Mouse (Mus musculus): ENCODE measurements at regions not wholly inside any gene's neighbourhood (a gene's known extent, or its start where the extent isn't known, plus 50 kb on each side); places are given as distances from the start of the nearest gene placed in this dataset.
A peak's percentile ranks its signal among the peaks of the same experiment; 100 is the strongest.
"Not testable (repeated sequence)": the region's sequence is repeated elsewhere in the genome, so short reads cannot be mapped to it uniquely, and the experiment has no call there.

DNA sequence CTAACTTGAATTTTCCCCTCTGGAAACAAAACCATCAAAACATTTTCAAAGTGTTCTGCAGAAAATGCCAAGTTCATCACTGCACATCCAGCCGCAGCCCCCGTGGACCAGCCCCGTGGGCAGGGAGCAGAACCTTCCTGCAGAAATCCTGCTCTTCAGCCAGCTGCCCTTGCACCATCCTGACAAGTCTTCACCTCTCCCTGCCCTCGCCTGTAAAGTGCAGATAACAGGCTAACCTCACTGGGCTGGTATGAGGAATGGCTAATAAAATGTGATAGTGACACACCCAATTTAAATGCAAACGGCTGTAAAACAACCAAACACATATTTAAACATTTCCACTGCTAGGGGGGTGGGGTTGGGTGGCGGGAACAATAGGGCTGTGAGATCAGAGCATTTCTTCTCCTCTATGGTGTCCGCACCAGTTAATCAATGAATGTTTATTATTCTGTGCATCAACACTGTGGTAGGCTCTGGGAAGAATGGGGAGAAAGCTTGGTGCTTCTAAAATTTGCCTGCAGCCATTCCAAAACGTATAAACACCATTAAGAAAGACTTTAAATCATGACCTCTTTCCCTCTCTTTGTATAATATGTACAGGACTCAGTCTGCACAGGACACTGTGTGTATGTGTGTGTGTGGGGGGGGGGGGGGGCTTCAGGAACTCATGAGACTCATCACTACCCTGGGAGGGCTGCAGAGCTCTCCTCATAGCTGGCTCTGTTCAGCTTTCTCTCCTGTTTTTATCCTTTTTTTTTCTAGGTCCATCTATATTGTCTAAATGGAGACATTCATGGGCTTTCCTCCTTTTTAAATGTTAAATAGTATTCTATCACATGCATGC is 215.1 kb upstream of the Klf3 start:
- Histone ChIP-seq H3K9me3 (peaks cover 5% of the 10 kb centered on the region; the same call in 1 of the 2 replicates), H3K27ac (replicated peaks) (peak overlapping the region; percentile 33), H3K4me3 (no peak overlapping the region), H3K9ac (no peak overlapping the region), H3K27me3 (replicated peaks) (no peaks in the 10 kb centered on the region), H3K4me1 (peaks cover 23% of the 10 kb centered on the region), H3K4me2 (no peak overlapping the region), H3K36me3 (no peaks in the 10 kb centered on the region)
- 21% methylated on average over 8 of the region's 8 CpGs for WGBS
- ATAC-seq (ENCODE audit: extremely low read depth, insufficient number of reproducible peaks, low FRiP score, low TSS enrichment): no peak

DNA sequence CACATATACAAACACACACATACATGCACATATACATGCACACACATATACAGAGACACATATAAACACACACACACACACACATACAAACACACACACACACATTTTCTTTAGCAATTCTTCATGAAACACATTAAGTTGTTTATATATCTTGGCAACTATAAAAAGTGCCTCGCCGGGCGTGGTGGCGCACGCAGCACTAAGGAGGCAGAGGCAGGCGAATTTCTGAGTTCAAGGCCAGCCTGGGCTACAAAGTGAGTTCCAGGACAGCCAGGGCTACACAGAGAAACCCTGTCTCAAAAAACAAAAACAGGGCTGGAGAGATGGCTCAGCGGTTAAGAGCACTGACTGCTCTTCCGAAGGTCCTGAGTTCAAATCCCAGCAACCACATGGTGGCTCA is 214.4 kb upstream of the Klf3 start:
- not testable (repeated sequence) for H3K36me3 ChIP-seq; ATAC-seq (ENCODE audit: extremely low read depth, insufficient number of reproducible peaks, low FRiP score, low TSS enrichment); H3K9ac ChIP-seq; H3K9me3 ChIP-seq; H3K4me2 ChIP-seq; H3K4me3 ChIP-seq; H3K27me3 ChIP-seq (replicated peaks)
- peaks cover 24% of the 10 kb centered on the region for H3K4me1 ChIP-seq
- 0 out of 2 replicates have a peak overlapping the region, but pooled peaks have one; percentile 33 for H3K27ac ChIP-seq (replicated peaks)
- WGBS: 92% methylated on average over 8 of the region's 8 CpGs

DNA sequence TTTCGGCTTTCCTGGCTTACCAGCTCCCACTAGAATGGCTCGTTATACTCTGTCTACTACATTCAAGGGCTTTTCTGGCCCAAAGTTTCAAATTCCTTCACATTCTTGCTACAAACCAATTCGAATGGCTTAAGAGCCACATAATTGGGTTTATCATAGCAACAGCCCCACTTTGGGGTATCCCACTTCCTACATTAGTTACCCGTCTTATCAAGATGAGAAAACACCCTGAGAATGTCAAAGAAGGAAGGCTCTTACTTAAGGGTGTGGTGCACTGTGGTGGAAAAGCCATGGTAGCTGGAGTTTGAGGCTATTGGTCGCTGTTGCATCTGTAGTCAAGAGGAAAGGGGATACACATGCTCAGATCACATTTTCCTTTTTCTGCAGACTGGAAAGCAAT is 213.2 kb upstream of the Klf3 start:
- Histone ChIP-seq H3K27me3 (replicated peaks) (no peaks in the 10 kb centered on the region), H3K4me1 (peaks cover 32% of the 10 kb centered on the region), H3K27ac (replicated peaks) (no peak overlapping the region), H3K4me3 (no peak overlapping the region), H3K9me3 (peaks cover 5% of the 10 kb centered on the region; the same call in 1 of the 2 replicates), H3K36me3 (no peaks in the 10 kb centered on the region), H3K4me2 (no peak overlapping the region), H3K9ac (no peak overlapping the region)
- WGBS: 71% methylated on average over 5 of the region's 5 CpGs
- no peak for ATAC-seq (ENCODE audit: extremely low read depth, insufficient number of reproducible peaks, low FRiP score, low TSS enrichment)

DNA sequence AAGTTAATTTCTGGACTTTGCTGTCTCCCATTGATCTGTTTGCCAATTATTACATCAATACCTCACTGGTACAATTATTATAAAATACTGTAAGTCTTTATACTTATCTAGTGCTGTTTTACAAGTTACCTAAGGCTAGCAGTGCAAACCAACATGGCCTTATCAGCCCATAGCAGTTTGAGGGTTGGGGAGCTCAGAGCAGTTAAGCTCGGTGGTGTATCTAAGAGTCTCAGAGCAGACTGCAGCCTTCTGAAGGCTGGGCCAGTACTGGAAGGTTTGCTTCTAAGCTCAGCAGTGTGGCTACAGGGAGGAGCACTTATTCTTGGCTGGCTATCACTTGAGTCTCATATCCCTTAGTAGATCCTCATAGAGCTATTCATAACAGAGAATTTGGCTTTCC is 212.4 kb upstream of the Klf3 start:
- no peak overlapping the region for H3K4me3 ChIP-seq
- H3K4me2 ChIP-seq: no peak overlapping the region
- no peaks in the 10 kb centered on the region for H3K36me3 ChIP-seq
- H3K4me1 ChIP-seq: peaks cover 35% of the 10 kb centered on the region
- 57% methylated on average over 1 of the region's 1 CpGs for WGBS
- no peak for ATAC-seq (ENCODE audit: extremely low read depth, insufficient number of reproducible peaks, low FRiP score, low TSS enrichment)
- no peak overlapping the region for H3K9ac ChIP-seq
- no peak overlapping the region for H3K27ac ChIP-seq (replicated peaks)
- H3K9me3 ChIP-seq: peaks cover 5% of the 10 kb centered on the region; the same call in 1 of the 2 replicates
- no peaks in the 10 kb centered on the region for H3K27me3 ChIP-seq (replicated peaks)

GRCm38 (mm10) chr5:64591792-64592191 is 211.4 kb upstream of the Klf3 start:
- no peak overlapping the region for H3K27ac ChIP-seq (replicated peaks)
- 95% methylated on average over 2 of the region's 2 CpGs for WGBS
- H3K4me1 ChIP-seq: peaks cover 34% of the 10 kb centered on the region
- no peak overlapping the region for H3K4me2 ChIP-seq
- H3K36me3 ChIP-seq: no peaks in the 10 kb centered on the region
- no peak overlapping the region for H3K9ac ChIP-seq
- no peak for ATAC-seq (ENCODE audit: extremely low read depth, insufficient number of reproducible peaks, low FRiP score, low TSS enrichment)
- no peaks in the 10 kb centered on the region for H3K27me3 ChIP-seq (replicated peaks)
- H3K4me3 ChIP-seq: no peak overlapping the region
- H3K9me3 ChIP-seq: peaks cover 3% of the 10 kb centered on the region; the same call in 1 of the 2 replicates

- no peak for ATAC-seq (ENCODE audit: extremely low read depth, insufficient number of reproducible peaks, low FRiP score, low TSS enrichment)
- Histone ChIP-seq H3K27ac (replicated peaks) (no peak overlapping the region), H3K36me3 (no peaks in the 10 kb centered on the region), H3K9me3 (no peaks in the 10 kb centered on the region), H3K4me1 (peaks cover 35% of the 10 kb centered on the region), H3K4me2 (no peak overlapping the region), H3K27me3 (replicated peaks) (no peaks in the 10 kb centered on the region), H3K4me3 (no peak overlapping the region), H3K9ac (no peak overlapping the region)
- 77% methylated on average over 3 of the region's 3 CpGs for WGBS
Measured at GRCm38 (mm10) chr5:64595220-64595619, 208.0 kb upstream of the Klf3 start.

DNA sequence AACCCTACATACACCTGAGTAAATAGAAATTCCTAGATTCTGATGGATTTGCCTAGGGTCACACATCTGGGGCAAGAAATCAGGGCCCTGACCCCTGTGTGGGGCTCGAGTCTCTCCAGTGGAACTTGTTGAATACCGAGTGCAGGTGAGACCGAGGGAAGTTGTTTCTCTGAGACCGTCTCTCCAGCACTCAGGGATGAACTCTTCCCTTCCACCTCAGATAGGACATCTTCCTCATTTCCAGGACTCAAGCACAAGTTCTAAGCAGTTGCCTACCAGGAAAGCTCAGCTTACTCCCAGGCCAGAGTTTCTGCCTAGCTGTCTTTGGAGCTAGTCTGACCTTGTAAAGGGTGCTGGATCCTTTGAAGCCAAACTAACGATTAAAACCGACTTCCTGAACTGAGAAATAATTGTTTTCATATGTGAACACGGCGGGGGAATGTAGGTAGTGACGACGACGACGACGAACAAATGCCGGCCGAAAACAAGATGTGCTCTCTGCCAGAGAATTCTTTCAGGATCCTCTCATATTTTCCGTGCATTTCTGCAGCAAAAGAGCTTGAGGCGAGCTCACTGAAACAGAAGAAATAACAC is 207.3 kb upstream of the Klf3 start:
- no peak overlapping the region for H3K4me2 ChIP-seq
- peak overlapping the region; percentile 30; the same call in 1 of the 2 replicates for H3K27ac ChIP-seq (replicated peaks)
- no peak overlapping the region for H3K9ac ChIP-seq
- no peak overlapping the region for H3K4me3 ChIP-seq
- ATAC-seq (ENCODE audit: extremely low read depth, insufficient number of reproducible peaks, low FRiP score, low TSS enrichment): no peak
- H3K27me3 ChIP-seq (replicated peaks): no peaks in the 10 kb centered on the region
- peaks cover 42% of the 10 kb centered on the region for H3K4me1 ChIP-seq
- no peaks in the 10 kb centered on the region for H3K9me3 ChIP-seq
- H3K36me3 ChIP-seq: no peaks in the 10 kb centered on the region
- 52% methylated on average over 17 of the region's 17 CpGs for WGBS

DNA sequence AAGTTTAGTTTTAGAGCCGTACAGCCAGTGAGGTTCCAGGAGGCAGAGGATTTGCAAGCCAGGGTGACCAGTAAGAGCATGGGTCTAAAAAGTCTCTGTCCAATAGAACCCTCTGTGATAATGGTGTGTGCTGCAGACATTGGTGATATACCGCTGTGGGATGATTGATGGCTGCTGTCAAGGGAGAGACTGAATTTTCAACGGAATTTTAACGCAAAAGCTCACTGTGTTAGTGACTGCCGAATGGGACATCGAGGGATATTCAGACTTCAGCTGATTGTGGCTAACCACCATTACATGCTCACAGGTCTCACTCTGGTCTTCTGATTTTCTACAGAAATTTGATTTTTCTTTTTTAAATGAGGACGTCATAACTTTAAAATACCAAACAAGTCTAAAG is 206.2 kb upstream of the Klf3 start:
- no peaks in the 10 kb centered on the region for H3K9me3 ChIP-seq
- H3K4me3 ChIP-seq: no peak overlapping the region
- no peak overlapping the region for H3K4me2 ChIP-seq
- ATAC-seq (ENCODE audit: extremely low read depth, insufficient number of reproducible peaks, low FRiP score, low TSS enrichment): no peak
- no peaks in the 10 kb centered on the region for H3K27me3 ChIP-seq (replicated peaks)
- H3K4me1 ChIP-seq: peaks cover 52% of the 10 kb centered on the region
- WGBS: 68% methylated on average over 7 of the region's 7 CpGs
- no peak overlapping the region for H3K27ac ChIP-seq (replicated peaks)
- H3K9ac ChIP-seq: no peak overlapping the region
- no peaks in the 10 kb centered on the region for H3K36me3 ChIP-seq

DNA sequence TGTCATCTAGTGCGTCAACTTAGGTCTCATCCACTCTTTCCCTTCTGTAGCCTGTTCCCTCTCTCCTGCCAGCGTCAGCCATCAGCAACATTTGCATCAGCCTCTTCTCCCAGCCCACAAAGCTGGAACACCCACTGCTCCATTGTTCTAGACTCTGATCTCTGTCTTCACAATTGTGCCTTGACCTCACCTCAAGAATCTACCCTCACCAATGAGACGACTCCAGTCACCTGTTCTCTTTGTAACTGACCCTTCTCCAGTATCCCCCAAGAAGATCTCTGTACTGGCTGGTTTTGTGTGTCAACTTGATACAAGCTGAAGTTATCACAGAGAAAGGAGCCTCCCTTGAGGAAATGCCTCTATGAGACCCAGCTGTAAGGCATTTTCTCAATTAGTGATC is 205.7 kb upstream of the Klf3 start:
- no peak for ATAC-seq (ENCODE audit: extremely low read depth, insufficient number of reproducible peaks, low FRiP score, low TSS enrichment)
- Histone ChIP-seq H3K9me3 (no peaks in the 10 kb centered on the region), H3K9ac (no peak overlapping the region), H3K4me1 (peaks cover 56% of the 10 kb centered on the region), H3K4me3 (no peak overlapping the region), H3K27ac (replicated peaks) (no peak overlapping the region), H3K27me3 (replicated peaks) (no peaks in the 10 kb centered on the region), H3K4me2 (no peak overlapping the region), H3K36me3 (no peaks in the 10 kb centered on the region)
- 82% methylated on average over 3 of the region's 3 CpGs for WGBS

DNA sequence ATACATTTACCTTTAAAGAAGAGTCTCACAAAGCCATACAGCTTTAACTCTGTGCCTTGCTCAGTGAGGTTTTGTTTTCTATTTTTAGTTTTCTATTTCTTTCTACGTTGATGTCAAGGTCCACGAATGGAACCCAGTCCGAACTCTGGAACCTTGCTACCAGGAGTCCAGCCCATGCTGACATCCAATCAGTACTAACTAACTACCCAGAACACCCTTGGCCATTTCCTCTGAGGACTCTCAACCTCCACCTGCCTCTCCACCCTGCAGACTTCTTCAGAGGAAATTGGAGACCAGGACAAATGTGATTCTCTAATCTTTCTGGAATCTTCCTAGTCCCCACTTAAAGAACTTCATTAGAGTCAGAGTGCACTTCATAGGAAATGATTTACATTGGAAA is 204.6 kb upstream of the Klf3 start:
- H3K9me3 ChIP-seq: no peaks in the 10 kb centered on the region
- H3K4me1 ChIP-seq: peaks cover 63% of the 10 kb centered on the region
- no peak overlapping the region for H3K9ac ChIP-seq
- WGBS: 44% methylated on average over 3 of the region's 3 CpGs
- ATAC-seq (ENCODE audit: extremely low read depth, insufficient number of reproducible peaks, low FRiP score, low TSS enrichment): no peak
- H3K4me2 ChIP-seq: no peak overlapping the region
- no peak overlapping the region for H3K4me3 ChIP-seq
- H3K36me3 ChIP-seq: no peaks in the 10 kb centered on the region
- no peak overlapping the region for H3K27ac ChIP-seq (replicated peaks)
- H3K27me3 ChIP-seq (replicated peaks): no peaks in the 10 kb centered on the region

DNA sequence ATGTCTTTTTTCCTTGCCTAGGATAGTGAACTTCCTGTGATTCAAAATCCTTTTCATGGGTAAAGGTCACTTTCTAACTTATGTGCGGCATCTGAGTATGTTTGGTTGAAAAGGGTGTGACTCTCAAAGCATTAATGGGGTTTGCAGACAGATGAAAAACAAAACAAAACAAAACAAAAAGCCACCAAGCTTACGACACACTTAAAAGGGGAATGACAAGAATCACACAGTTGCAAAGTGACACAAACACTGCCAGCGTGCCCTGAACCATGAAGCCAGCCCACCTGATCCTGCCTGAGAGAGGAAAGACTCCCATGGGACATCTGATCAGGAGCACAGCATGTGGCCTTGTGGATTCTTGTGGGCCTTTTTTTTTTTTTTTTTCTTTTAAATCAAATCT is 204.2 kb upstream of the Klf3 start:
- no peak overlapping the region for H3K4me3 ChIP-seq
- no peaks in the 10 kb centered on the region for H3K9me3 ChIP-seq
- no peak overlapping the region for H3K27ac ChIP-seq (replicated peaks)
- H3K4me2 ChIP-seq: no peak overlapping the region
- H3K4me1 ChIP-seq: peaks cover 60% of the 10 kb centered on the region
- ATAC-seq (ENCODE audit: extremely low read depth, insufficient number of reproducible peaks, low FRiP score, low TSS enrichment): no peak
- 69% methylated on average over 3 of the region's 3 CpGs for WGBS
- no peaks in the 10 kb centered on the region for H3K36me3 ChIP-seq
- no peak overlapping the region for H3K9ac ChIP-seq
- H3K27me3 ChIP-seq (replicated peaks): no peaks in the 10 kb centered on the region

DNA sequence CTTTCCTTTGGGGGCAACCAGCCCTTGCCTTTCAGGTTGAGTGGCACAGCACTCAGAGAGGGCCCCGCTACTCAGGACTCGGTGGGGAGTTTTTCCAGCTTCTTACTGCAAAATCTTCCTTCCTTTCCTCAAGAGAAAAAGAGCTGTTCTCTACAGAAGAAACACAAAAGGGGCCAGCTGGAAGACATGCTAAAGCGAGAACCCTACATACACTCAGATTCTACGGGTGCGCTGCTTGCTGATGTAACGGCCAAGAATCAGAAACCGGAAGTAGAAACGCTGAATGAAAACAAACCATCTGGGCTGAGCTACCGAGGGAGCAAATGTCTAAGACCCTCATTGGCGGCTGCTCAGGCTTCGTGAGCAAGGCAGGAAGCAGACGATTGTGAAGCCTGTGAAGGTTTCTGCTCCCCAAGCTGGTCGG is 203.3 kb upstream of the Klf3 start:
- 16% methylated on average over 13 of the region's 13 CpGs for WGBS
- H3K4me1 ChIP-seq: peaks cover 54% of the 10 kb centered on the region
- no peak for ATAC-seq (ENCODE audit: extremely low read depth, insufficient number of reproducible peaks, low FRiP score, low TSS enrichment)
- no peaks in the 10 kb centered on the region for H3K36me3 ChIP-seq
- peak overlapping the region; percentile 53 for H3K9ac ChIP-seq
- no peaks in the 10 kb centered on the region for H3K9me3 ChIP-seq
- peak overlapping the region; percentile 84 for H3K27ac ChIP-seq (replicated peaks)
- H3K4me2 ChIP-seq: peak overlapping the region; percentile 65
- no peaks in the 10 kb centered on the region for H3K27me3 ChIP-seq (replicated peaks)
- peak overlapping the region; percentile 38 for H3K4me3 ChIP-seq

Data from heart, embryonic 13.5 days (tissue).